Mouse (Mus musculus) thymus, adult 18-20 months (tissue): ENCODE measurements at regions not wholly inside any gene's neighbourhood (a gene's known extent, or its start where the extent isn't known, plus 50 kb on each side); places are given as distances from the start of the nearest gene placed in this dataset.

Source experiments
- DNase-seq, 2 experiments: peaks; one replicate each; pipeline ENCODE4 v3.0.0; 2022; ENCODE audit warnings: mixed read lengths in 2 of 2

- DNase-seq: no peak
Measured at GRCm38 (mm10) chr6:17226483-17226882, 54.5 kb upstream of the Cav2 start.
